Mouse (Mus musculus) forelimb bud, embryonic 11.5 days (tissue): ENCODE measurements around the gene Ache.

Experiments used
- DNase-seq: peaks from one replicate; pipeline ENCODE4 v3.0.0-alpha.2; 2012; ENCODE audit warnings: low read depth, low spot score

Ache gene

DNA sequence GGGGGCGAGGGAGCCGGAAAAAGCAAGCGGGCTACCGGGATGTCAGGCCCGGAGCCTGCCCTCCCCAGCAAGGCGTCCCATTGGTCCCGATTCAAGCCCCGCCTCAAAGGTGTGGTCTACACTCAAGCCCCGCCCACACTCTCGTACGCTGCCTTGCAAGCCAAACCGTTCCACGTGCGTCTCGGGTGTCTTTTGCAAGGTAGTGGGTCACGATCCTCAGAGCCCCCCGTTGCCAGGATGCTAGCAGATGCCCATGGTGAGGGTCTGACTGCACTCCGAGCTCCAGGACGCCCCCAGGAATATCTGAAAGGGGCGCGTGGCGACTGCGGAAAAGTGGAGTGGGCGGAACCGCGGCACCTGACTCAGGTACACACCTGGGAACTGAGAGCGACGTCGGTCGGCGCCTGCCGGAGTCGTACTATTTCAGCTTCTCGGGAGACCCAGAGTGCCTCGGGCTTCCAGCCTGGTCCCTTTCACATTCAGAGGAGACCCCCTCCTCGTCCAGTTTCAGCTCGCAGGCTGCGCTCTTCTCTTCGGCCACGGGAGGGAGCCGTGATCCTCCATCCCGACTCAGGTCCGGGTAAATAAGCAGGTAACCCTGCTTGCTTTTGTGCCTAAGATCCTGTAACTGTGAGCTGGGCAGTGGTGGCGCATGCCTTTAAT is 46.3 kb downstream of the Ache start, which contains the start of gene Slc12a9:
Gene Slc12a9 (minus strand): TSS at position 86 of the 663 bp plus-strand sequence.
- DNase-seq = peak; percentile 91

GRCm38 (mm10) chr5:137334317-137334716 is 47.0 kb downstream of the Ache start:
- DNase-seq = no peak

GRCm38 (mm10) chr5:137335066-137335465 is 47.7 kb downstream of the Ache start:
- no peak for DNase-seq

DNA sequence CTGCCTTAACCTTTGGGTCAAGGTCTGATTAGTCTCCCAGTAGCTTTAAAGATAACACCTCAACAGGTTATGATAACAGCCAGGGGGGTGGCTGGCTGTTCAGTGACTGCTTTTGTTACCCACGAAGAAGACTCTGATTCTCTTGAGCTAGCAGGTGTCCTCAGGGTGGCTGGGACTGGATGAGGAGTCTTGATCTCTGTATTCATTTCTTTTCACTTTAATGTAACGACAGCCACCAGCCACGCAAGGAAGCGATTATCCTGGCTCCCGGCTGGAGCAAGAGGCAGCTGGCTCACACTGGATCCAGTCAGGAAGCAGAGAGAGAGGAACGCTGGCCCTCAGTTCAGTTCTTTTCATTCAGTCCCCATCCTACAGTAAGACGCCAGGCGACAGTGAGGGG is 49.9 kb downstream of the Ache start:
- no peak for DNase-seq

GRCm38 (mm10) chr5:137338256-137338655 is 50.9 kb downstream of the Ache start:
- peak; percentile 80 for DNase-seq

GRCm38 (mm10) chr5:137338663-137339289 is 51.5 kb downstream of the Ache start:
- no peak for DNase-seq

- no peak for DNase-seq
Observed at GRCm38 (mm10) chr5:137339290-137339979, 52.1 kb downstream of the Ache start.

DNA sequence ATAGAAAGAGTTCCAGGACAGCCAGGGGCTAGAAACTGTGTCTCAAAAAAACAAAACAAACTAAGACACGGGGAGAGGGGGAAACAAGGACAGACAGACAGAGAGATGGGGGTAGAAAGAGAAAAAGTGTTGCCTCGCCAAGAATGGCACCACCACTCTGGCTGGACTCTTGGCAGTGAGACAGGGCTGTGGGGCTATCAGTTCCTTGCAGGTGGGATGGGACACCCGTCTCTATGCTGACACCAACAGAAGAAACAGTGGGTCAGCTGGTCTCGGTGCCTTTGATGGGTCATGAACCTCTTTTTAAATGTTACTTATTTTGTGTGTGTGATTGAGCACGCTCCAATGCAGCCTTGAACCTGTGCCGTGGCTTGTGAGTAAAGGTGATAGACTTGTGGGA is 52.9 kb downstream of the Ache start:
- DNase-seq = no peak

DNA sequence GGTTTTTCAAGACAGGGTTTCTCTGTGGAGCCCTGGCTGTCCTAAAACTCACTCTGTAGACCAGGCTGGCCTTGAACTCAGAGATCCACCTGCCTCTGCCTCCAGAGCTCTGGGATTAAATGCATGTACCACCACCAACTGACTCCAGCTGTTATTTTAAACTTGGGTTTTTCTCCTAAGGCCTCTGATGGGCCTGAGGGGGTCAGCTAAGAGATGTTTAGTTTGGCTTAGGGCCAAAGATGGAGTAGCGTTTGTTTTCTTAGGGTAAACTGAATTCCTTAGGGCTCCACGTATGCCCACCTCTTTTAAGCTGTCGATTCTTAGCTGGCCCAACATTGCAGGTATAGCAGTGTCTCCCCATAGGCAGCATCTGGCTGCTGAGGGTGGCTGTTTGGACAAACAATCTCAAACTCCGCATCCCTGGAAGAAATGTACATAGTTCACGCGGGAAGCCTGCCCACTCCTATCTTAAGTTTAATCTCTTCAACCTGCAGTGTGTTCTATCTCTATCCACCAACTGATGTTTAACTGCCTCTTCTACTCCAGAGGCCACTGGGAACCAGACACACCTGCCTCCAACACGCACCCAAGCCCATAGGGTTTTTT is 55.2 kb downstream of the Ache start:
- DNase-seq = no peak

DNA sequence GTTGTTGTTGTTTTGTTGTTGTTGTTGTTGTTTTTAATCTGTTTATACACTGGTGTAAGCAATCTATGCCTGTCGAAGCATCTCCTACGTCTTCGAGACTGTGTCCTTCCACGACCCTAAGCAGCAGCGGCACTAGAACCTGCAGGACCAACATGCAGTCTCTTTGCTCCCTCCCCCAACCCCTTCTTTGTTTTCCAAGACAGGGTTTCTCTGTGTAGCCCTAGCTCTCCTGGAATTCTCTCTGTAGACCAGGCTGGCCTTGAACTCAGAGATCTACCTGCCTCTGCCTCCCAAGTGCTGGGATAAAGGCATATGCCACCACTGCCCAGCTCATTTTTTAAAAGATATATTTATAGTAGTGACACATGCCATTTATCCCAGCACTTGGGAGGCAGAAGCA is 56.1 kb downstream of the Ache start:
- no peak for DNase-seq

DNA sequence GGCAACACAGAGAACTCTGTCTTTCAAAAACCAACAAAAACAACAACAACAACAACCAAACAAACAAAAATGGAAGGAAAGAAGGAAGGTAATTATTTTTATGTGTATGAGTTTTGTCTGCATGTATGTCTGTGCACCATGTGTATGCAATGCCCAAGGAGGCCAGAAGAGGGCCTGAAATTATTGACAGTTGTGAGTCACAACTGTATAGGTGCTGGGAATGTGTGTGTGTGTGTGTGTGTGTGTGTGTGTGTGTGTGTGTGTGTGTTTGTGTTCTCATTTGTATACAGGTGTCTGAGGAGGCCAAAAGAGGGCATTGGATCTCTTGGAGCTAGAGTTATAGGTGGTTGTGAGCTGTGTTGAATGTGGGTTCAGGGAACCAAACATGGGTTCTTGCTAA is 56.5 kb downstream of the Ache start:
- DNase-seq = no peak
